Mouse (Mus musculus) bone marrow macrophage, adult 2 months (primary cell): ENCODE results near the gene Ppfia4.

Source experiments
- CTCF ChIP-seq: IDR thresholded peaks from 2 replicates; pipeline ENCODE4 v1.5.1; 2012; ENCODE audit warnings: low read depth, mild to moderate bottlenecking, low read length, moderate library complexity
- POLR2A ChIP-seq: IDR thresholded peaks from 2 replicates; pipeline ENCODE4 v1.6.1; 2012; ENCODE audit warnings: mild to moderate bottlenecking, low read depth, low read length, borderline replicate concordance

- TF ChIP-seq POLR2A = no peak
- TF ChIP-seq CTCF = no peak
Observed at GRCm38 (mm10) chr1:134345075-134345474, 12.3 kb upstream of the Ppfia4 start.
